Mouse (Mus musculus) heart, postnatal 0 days (tissue): ENCODE measurements around the gene Erbb2. TPM values are rescaled to one million over a fixed set of nuclear protein-coding genes. Genes with fewer than 3 reads are reported as not detected.
A peak's percentile ranks its signal among the peaks of the same experiment; 100 is the strongest.

ENCODE experiments used
- ATAC-seq: fragments of 200-750 bp; cut with Nextera tagmentation; 2 replicates; pipeline ENCODE4 v1.8.0; 2017; ENCODE audit warnings: low read depth, moderate number of reproducible peaks, moderate library complexity; ENCODE audit not compliant: insufficient read depth
- DNase-seq: peaks from one replicate; pipeline ENCODE4 v3.0.0-alpha.2; 2016; ENCODE audit warnings: low spot score
- H3K27ac ChIP-seq: fragments of 300-500 bp; sonication (generic); 2 replicates; pipeline ENCODE4 v1.5.1; 2014; ENCODE audit warnings: low read depth, mild to moderate bottlenecking
- H3K27me3 ChIP-seq: fragments of 300-500 bp; sonication (generic); 2 replicates; pipeline ENCODE4 v1.6.1; 2014; ENCODE audit warnings: low read length, mixed read lengths; ENCODE audit not compliant: control insufficient read depth, insufficient read depth
- H3K36me3 ChIP-seq: fragments of 300-500 bp; sonication (generic); replicated peaks from 2 replicates; pipeline ENCODE4 v1.6.1; 2014; ENCODE audit warnings: low read length, mixed read lengths; ENCODE audit not compliant: control insufficient read depth, insufficient read depth
- H3K4me1 ChIP-seq: fragments of 300-500 bp; sonication (generic); 2 replicates; pipeline ENCODE4 v1.6.1; 2014; ENCODE audit warnings: antibody characterized with exemption; ENCODE audit not compliant: control insufficient read depth, insufficient read depth
- H3K4me2 ChIP-seq: fragments of 300-500 bp; sonication (generic); 2 replicates; pipeline ENCODE4 v1.6.1; 2014; ENCODE audit warnings: low read depth, mild to moderate bottlenecking, low read length, moderate library complexity
- H3K4me3 ChIP-seq: fragments of 300-500 bp; sonication (generic); 2 replicates; pipeline ENCODE4 v1.5.1; 2014; ENCODE audit warnings: low read depth, low read length
- H3K9ac ChIP-seq: fragments of 300-500 bp; sonication (generic); replicated peaks from 2 replicates; pipeline ENCODE4 v1.6.1; 2014; ENCODE audit warnings: low read depth, low read length, mixed read lengths
- H3K9me3 ChIP-seq: fragments of 300-500 bp; sonication (generic); replicated peaks from 2 replicates; pipeline ENCODE4 v1.6.1; 2016; ENCODE audit warnings: low read length; ENCODE audit not compliant: control insufficient read depth
- CTCF ChIP-seq: IDR thresholded peaks from 2 replicates; pipeline ENCODE4 v1.5.1; 2016; ENCODE audit warnings: antibody characterized with exemption, control low read depth, low read depth
- EP300 ChIP-seq: IDR thresholded peaks from 2 replicates; pipeline ENCODE4 v1.6.1; 2016; ENCODE audit warnings: antibody characterized with exemption, low read depth
- WGBS: fragments of 180-500 bp; shearing (Covaris S2); extraction: QIAGEN DNeasy Blood & Tissue Kit; methylation state at CpG from one replicate; pipeline ENCODE4 v1.1.7; 2014; 5-methylcytosine and 5-hydroxymethylcytosine counted together
- polyA plus RNA-seq: library from polyadenylated mRNA; unstranded; fragments of >200 nt; fragmentation: Nextera tagmentation; extraction: Ambion mirVana; gene quantifications from 2 replicates; pipeline ENCODE4 v1.2.1, GENCODE M21; 2015
- total RNA-seq: library from RNA; depleted of rRNA; stranded (reverse); fragments of >200 nt; gene quantifications from 2 replicates; pipeline ENCODE4 v1.2.3, GENCODE M21; 2014; ENCODE audit warnings: low replicate concordance

Gene Erbb2
- total and polyA plus RNA-seq, 2 experiments from 2014 or later = 15.5 to 23.2 TPM

- Histone ChIP-seq H3K36me3 (peaks cover 31% of the 10 kb centered on the region), H3K4me2 (peak within 1 kb of the TSS; percentile 93), H3K27ac (peak within 1 kb of the TSS; percentile 36), H3K9ac (peak within 1 kb of the TSS; percentile 57), H3K27me3 (no peaks in the 10 kb centered on the region), H3K4me3 (peak within 1 kb of the TSS; percentile 69), H3K9me3 (no peaks in the 10 kb centered on the region), H3K4me1 (peaks cover 8% of the 10 kb centered on the region)
- peak; percentile 90 for TF ChIP-seq CTCF
- peak; percentile 73; the same call in 1 of the 2 replicates for TF ChIP-seq EP300
- under 1% methylated on average over 43 of the region's 43 CpGs for WGBS
- DNase-seq = peak; percentile 80
- peak; percentile 86 for ATAC-seq
These were observed 26.3 kb downstream of the Erbb2 start, which contains the start of gene Mien1 for GRCm38 (mm10) chr11:98438331-98439158. Gene Mien1, minus strand, starts transcription at chr11:98438991.

- peaks cover 6% of the 10 kb centered on the region; the same call in 1 of the 2 replicates for H3K4me1 ChIP-seq
- peaks cover 10% of the 10 kb centered on the region; the same call in 1 of the 2 replicates for H3K27me3 ChIP-seq
- ATAC-seq (no peak), DNase-seq (no peak)
- H3K9ac ChIP-seq = no peak overlapping the region
- no peaks in the 10 kb centered on the region for H3K36me3 ChIP-seq
- no peak overlapping the region for H3K4me3 ChIP-seq
- TF ChIP-seq EP300 = no peak
- H3K27ac ChIP-seq = no peak overlapping the region
- WGBS = 96% methylated on average over 1 of the region's 1 CpGs
- H3K4me2 ChIP-seq = no peak overlapping the region
- no peaks in the 10 kb centered on the region for H3K9me3 ChIP-seq
These were observed 31.4 kb downstream of the Erbb2 start for GRCm38 (mm10) chr11:98443688-98444087.

- H3K27ac ChIP-seq = no peak overlapping the region
These were observed 33.0 kb downstream of the Erbb2 start for GRCm38 (mm10) chr11:98445238-98445637.

GRCm38 (mm10) chr11:98445679-98446078 lies 33.4 kb downstream of the Erbb2 start:
- H3K4me1 ChIP-seq = peaks cover 6% of the 10 kb centered on the region; the same call in 1 of the 2 replicates
- no peaks in the 10 kb centered on the region for H3K9me3 ChIP-seq
- peaks cover 13% of the 10 kb centered on the region for H3K27me3 ChIP-seq
- WGBS = 63% methylated on average over 4 of the region's 4 CpGs
- no peak overlapping the region for H3K27ac ChIP-seq
- H3K4me2 ChIP-seq = no peak overlapping the region
- no peak for TF ChIP-seq CTCF
- TF ChIP-seq EP300 = no peak
- H3K4me3 ChIP-seq = no peak overlapping the region
- H3K36me3 ChIP-seq = no peaks in the 10 kb centered on the region
- H3K9ac ChIP-seq = no peak overlapping the region
- no peak for DNase-seq
- no peak for ATAC-seq

More at GRCm38 (mm10) chr11:98445238-98445637, 33.0 kb downstream of the Erbb2 start:
- no peak overlapping the region for H3K4me3 ChIP-seq
- TF ChIP-seq EP300 (no peak), CTCF (no peak)
- H3K36me3 ChIP-seq = no peaks in the 10 kb centered on the region
- peaks cover 10% of the 10 kb centered on the region; the same call in 1 of the 2 replicates for H3K27me3 ChIP-seq
- peaks cover 6% of the 10 kb centered on the region; the same call in 1 of the 2 replicates for H3K4me1 ChIP-seq
- H3K9me3 ChIP-seq = no peaks in the 10 kb centered on the region
- no peak for DNase-seq
- WGBS = 29% methylated on average over 1 of the region's 1 CpGs
- no peak for ATAC-seq
- no peak overlapping the region for H3K4me2 ChIP-seq
- H3K9ac ChIP-seq = no peak overlapping the region

- ATAC-seq = no peak
- Histone ChIP-seq H3K9ac (no peak within 1 kb of the TSS), H3K9me3 (no peaks in the 10 kb centered on the region), H3K4me2 (peak within 1 kb of the TSS; percentile 49), H3K36me3 (no peaks in the 10 kb centered on the region), H3K4me1 (peaks cover 6% of the 10 kb centered on the region; the same call in 1 of the 2 replicates), H3K27me3 (peaks cover 15% of the 10 kb centered on the region), H3K4me3 (0 out of 2 replicates have a peak within 1 kb of the TSS, but pooled peaks have one; percentile 10), H3K27ac (no peak within 1 kb of the TSS)
- DNase-seq = no peak
- TF ChIP-seq CTCF (no peak), EP300 (no peak)
- 41% methylated on average over 5 of the region's 5 CpGs for WGBS
These were observed 33.9 kb downstream of the Erbb2 start, which contains the start of gene Grb7 for GRCm38 (mm10) chr11:98446213-98446561. Gene Grb7, plus strand, starts transcription at chr11:98446394.
